Mouse (Mus musculus) spleen, postnatal 10 days (tissue): ENCODE results near the gene Catsper4.

Experiments used
- DNase-seq, 2 experiments: peaks; one replicate each; pipeline ENCODE4 v3.0.0; 2021 to 2022; ENCODE audit warnings: low spot score in 2 of 2

The Catsper4 gene

GRCm38 (mm10) chr4:134250930-134251240 is 23.7 kb upstream of the Catsper4 start:
- DNase-seq = no peak

- no peak for DNase-seq
Measured at GRCm38 (mm10) chr4:134250116-134250929, 23.1 kb upstream of the Catsper4 start.

- peak; percentile 70 to 84 for DNase-seq
Measured at GRCm38 (mm10) chr4:134249651-134250050, 22.5 kb upstream of the Catsper4 start.

- no peak for DNase-seq
Measured at GRCm38 (mm10) chr4:134246719-134247258, 19.6 kb upstream of the Catsper4 start, which contains the start of gene Gm30191. Gene Gm30191, plus strand, starts transcription at chr4:134246935.

- DNase-seq = no peak
Measured at GRCm38 (mm10) chr4:134246256-134246655, 19.1 kb upstream of the Catsper4 start.

- peak; percentile 91 to 96 for DNase-seq
Measured at GRCm38 (mm10) chr4:134245148-134245843, 18.1 kb upstream of the Catsper4 start, which contains the start of gene Zfp593. Gene Zfp593, minus strand, starts transcription at chr4:134245592.

GRCm38 (mm10) chr4:134243516-134244250 is 16.5 kb upstream of the Catsper4 start, which contains the start of gene E130218I03Rik:
Gene E130218I03Rik, plus strand, starts transcription at chr4:134243662.
- DNase-seq = no peak

- no peak for DNase-seq
Measured at GRCm38 (mm10) chr4:134238686-134239085, 11.5 kb upstream of the Catsper4 start.

- no peak for DNase-seq
Measured at GRCm38 (mm10) chr4:134238279-134238651, 11.1 kb upstream of the Catsper4 start, which contains the start of gene Cnksr1. Gene Cnksr1, minus strand, starts transcription at chr4:134238399.

GRCm38 (mm10) chr4:134237582-134238278 is 10.5 kb upstream of the Catsper4 start:
- no peak for DNase-seq

- no peak for DNase-seq
Measured at GRCm38 (mm10) chr4:134234876-134235275, 7.7 kb upstream of the Catsper4 start.

GRCm38 (mm10) chr4:134230431-134230830 is 3.2 kb upstream of the Catsper4 start:
- DNase-seq = no peak

- no peak for DNase-seq
Measured at GRCm38 (mm10) chr4:134222793-134223600, 4.2 kb downstream of the Catsper4 start.

- DNase-seq = no peak
Measured at GRCm38 (mm10) chr4:134206488-134207053, 20.6 kb downstream of the Catsper4 start.

GRCm38 (mm10) chr4:134203340-134203896 is 23.8 kb downstream of the Catsper4 start:
- DNase-seq = no peak

- no peak for DNase-seq
Measured at GRCm38 (mm10) chr4:134202904-134203303, 24.3 kb downstream of the Catsper4 start, which contains the start of gene Gm7534. Gene Gm7534, minus strand, starts transcription at chr4:134203004.

GRCm38 (mm10) chr4:134199371-134199770 is 27.8 kb downstream of the Catsper4 start:
- no peak for DNase-seq

GRCm38 (mm10) chr4:134186268-134186667 is 40.9 kb downstream of the Catsper4 start:
- no peak for DNase-seq

- no peak for DNase-seq
Measured at GRCm38 (mm10) chr4:134185569-134185968, 41.6 kb downstream of the Catsper4 start.

- no peak for DNase-seq
Measured at GRCm38 (mm10) chr4:134183711-134184110, 43.5 kb downstream of the Catsper4 start.
